Mouse (Mus musculus) adrenal gland, postnatal 10 days (tissue): ENCODE measurements around the gene Il1a. TPM values are rescaled to one million over a fixed set of nuclear protein-coding genes. Genes with fewer than 3 reads are reported as not detected.

Source experiments
- DNase-seq: peaks from one replicate; pipeline ENCODE4 v3.0.0; 2021; ENCODE audit warnings: mixed read lengths
- long read RNA-seq, 2 experiments: library from polyadenylated mRNA; stranded (forward); transcript quantifications; one replicate each; pipeline ENCODE4 v2.0.0; 2021
- total RNA-seq, 2 experiments: library from RNA; stranded (reverse); gene quantifications; 2 replicates each; pipeline ENCODE4 v1.2.3; 2021

The Il1a gene
- 1 to 10 TPM in 1 of 2 experiments, under 1 TPM in 1; 0.73 to 1.2 TPM for total RNA-seq
- long read RNA-seq, experiment 1 = 0 reads
- long read RNA-seq, experiment 2 = 0 reads

GRCm38 (mm10) chr2:129309836-129310235 lies at the start of gene Il1a:
Gene Il1a, minus strand, starts transcription at chr2:129309972.
- DNase-seq = no peak

GRCm38 (mm10) chr2:129338138-129338621 lies 28.4 kb upstream of the Il1a start:
- DNase-seq = peak; percentile 9

GRCm38 (mm10) chr2:129333471-129333870 lies 23.7 kb upstream of the Il1a start:
- no peak for DNase-seq

- DNase-seq = no peak
These were observed 20.8 kb upstream of the Il1a start for GRCm38 (mm10) chr2:129330540-129330939.

- DNase-seq = no peak
These were observed 20.3 kb upstream of the Il1a start for GRCm38 (mm10) chr2:129330024-129330423.

GRCm38 (mm10) chr2:129328238-129328637 lies 18.5 kb upstream of the Il1a start:
- no peak for DNase-seq

GRCm38 (mm10) chr2:129324216-129324615 lies 14.4 kb upstream of the Il1a start:
- DNase-seq = no peak

GRCm38 (mm10) chr2:129322117-129322635 lies 12.4 kb upstream of the Il1a start:
- DNase-seq = no peak

GRCm38 (mm10) chr2:129320033-129320605 lies 10.3 kb upstream of the Il1a start:
- no peak for DNase-seq

GRCm38 (mm10) chr2:129315831-129316230 lies 6.1 kb upstream of the Il1a start:
- DNase-seq = no peak

GRCm38 (mm10) chr2:129314880-129315279 lies 5.1 kb upstream of the Il1a start:
- DNase-seq = no peak

GRCm38 (mm10) chr2:129313934-129314333 lies 4.2 kb upstream of the Il1a start:
- DNase-seq = no peak

GRCm38 (mm10) chr2:129306020-129306419 lies 3.8 kb downstream of the Il1a start:
- DNase-seq = no peak

GRCm38 (mm10) chr2:129297589-129297982 lies 12.2 kb downstream of the Il1a start:
- DNase-seq = no peak

GRCm38 (mm10) chr2:129296671-129297588 lies 12.8 kb downstream of the Il1a start, which contains the start of gene Ckap2l:
Gene Ckap2l, minus strand, starts transcription at chr2:129297212.
- DNase-seq = peak; percentile 98

- DNase-seq = no peak
These were observed 13.7 kb downstream of the Il1a start for GRCm38 (mm10) chr2:129296086-129296485.

- no peak for DNase-seq
These were observed 14.7 kb downstream of the Il1a start for GRCm38 (mm10) chr2:129295075-129295474.

- DNase-seq = no peak
These were observed 35.9 kb downstream of the Il1a start for GRCm38 (mm10) chr2:129273823-129274222.

- no peak for DNase-seq
These were observed 39.2 kb downstream of the Il1a start for GRCm38 (mm10) chr2:129270621-129271020.

GRCm38 (mm10) chr2:129269986-129270385 lies 39.8 kb downstream of the Il1a start:
- no peak for DNase-seq

GRCm38 (mm10) chr2:129269161-129269643 lies 40.6 kb downstream of the Il1a start:
- no peak for DNase-seq

GRCm38 (mm10) chr2:129267738-129268137 lies 42.0 kb downstream of the Il1a start:
- DNase-seq = no peak

GRCm38 (mm10) chr2:129265316-129265715 lies 44.5 kb downstream of the Il1a start:
- DNase-seq = no peak
